Comparison of ENCODE assay signal across 11 mouse cellular contexts in the genomic region with DNA sequence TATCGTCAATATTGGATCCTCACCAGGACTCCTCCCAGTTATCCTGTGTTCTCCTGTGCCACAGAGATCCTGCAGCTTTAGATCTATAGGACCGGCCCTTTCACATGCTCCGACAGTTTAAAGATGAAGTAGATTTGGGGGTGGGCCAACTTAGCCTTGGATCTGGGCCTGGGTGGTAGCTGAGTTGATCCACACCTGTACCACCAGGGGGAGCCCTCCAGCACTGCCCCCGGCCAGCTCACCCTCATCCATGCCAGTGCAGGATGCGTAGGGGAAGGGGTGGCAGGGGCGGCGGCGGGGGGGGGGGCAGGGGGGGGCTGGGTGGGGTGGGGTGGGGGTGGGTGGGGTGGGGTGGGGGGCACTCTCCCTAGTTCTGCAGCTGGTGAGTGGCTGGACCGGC. TPM values are rescaled to one million over a fixed set of nuclear protein-coding genes. Genes with fewer than 3 reads are reported as not detected.
DNase-seq lines count a peak whose midpoint lies in the region; ATAC-seq and TF ChIP-seq lines count a peak whose summit lies in the region.
"Had no signal": no experiment of that assay in that cellular context is flagged by ENCODE, and none has a peak within 500 bp of the region (broad histone marks: within the 10 kb centered on the region; RNA-seq: fewer than 3 reads in every experiment).

No protein-coding gene starts in this region.

- no peak overlapping the region for H3K4me3 ChIP-seq in heart, embryonic 11.5 days (ENCODE audit: low read depth, low read length)
- H3K4me3 ChIP-seq in C2C12 (ENCODE audit: insufficient read depth, poor library complexity, severe bottlenecking) = no peak overlapping the region
- no peak overlapping the region for H3K4me3 ChIP-seq in hindbrain, embryonic 13.5 days
- no peak overlapping the region for H3K4me3 ChIP-seq in heart, embryonic 12.5 days
- H3K4me3 ChIP-seq: forebrain, embryonic 12.5 days had no signal

- no peak for ATAC-seq in heart, embryonic 11.5 days (replicated peaks; ENCODE audit: insufficient number of reproducible peaks, low FRiP score, low TSS enrichment)
- ATAC-seq in hindbrain, embryonic 13.5 days (ENCODE audit: low FRiP score) = no peak
- no peak for ATAC-seq in monocyte, adult 5-6 weeks (replicated peaks; ENCODE audit: insufficient number of reproducible peaks, low FRiP score, low TSS enrichment, poor library complexity, severe bottlenecking)
- no peak for ATAC-seq in heart, embryonic 12.5 days (ENCODE audit: insufficient number of reproducible peaks, low FRiP score)

- H3ac ChIP-seq in C2C12 (ENCODE audit: control insufficient read depth, insufficient read length, low read depth) = no peak overlapping the region

- H3K79me3 ChIP-seq in C2C12 (ENCODE audit: low read depth) = no peaks in the 10 kb centered on the region

- H3K9me3 ChIP-seq in heart, embryonic 11.5 days (replicated peaks; ENCODE audit: control insufficient read depth, low read length) = no peaks in the 10 kb centered on the region
- H3K9me3 ChIP-seq in hindbrain, embryonic 13.5 days = no peaks in the 10 kb centered on the region
- no peaks in the 10 kb centered on the region for H3K9me3 ChIP-seq in heart, embryonic 12.5 days (replicated peaks)
- H3K9me3 ChIP-seq: forebrain, embryonic 12.5 days had no signal

- peak; percentile 41 for DNase-seq in heart, postnatal 4 days
- DNase-seq in ZHBTc4 (ENCODE audit: low read depth, low spot score) = peak; percentile 55
- peak; percentile 52 for DNase-seq in naive thymus-derived CD4-positive, alpha-beta T cell, adult 2 months (ENCODE audit: low read depth)
- DNase-seq: cerebellum, adult 9-11 months had no signal

- no peaks in the 10 kb centered on the region for H3K79me2 ChIP-seq in C2C12 (ENCODE audit: control insufficient read depth, insufficient read depth)

- WGBS in heart, embryonic 11.5 days (ENCODE audit: insufficient replicate concordance) = 68% methylated on average over 9 of the region's 9 CpGs
- WGBS in hindbrain, embryonic 13.5 days = 81% methylated on average over 6 of the region's 9 CpGs
- 74% methylated on average over 6 of the region's 9 CpGs for WGBS in heart, embryonic 12.5 days

- peak; percentile 31 for TF ChIP-seq CTCF in C2C12 (IDR thresholded peaks at IDR 0.05; ENCODE audit: control insufficient read depth, insufficient read depth, insufficient read length)

- peaks cover 13% of the 10 kb centered on the region for H3K4me1 ChIP-seq in heart, embryonic 11.5 days (ENCODE audit: control insufficient read depth, insufficient read depth, low read length)
- H3K4me1 ChIP-seq in hindbrain, embryonic 13.5 days (replicated peaks) = no peaks in the 10 kb centered on the region
- H3K4me1 ChIP-seq in heart, embryonic 12.5 days (replicated peaks) = peaks cover 25% of the 10 kb centered on the region
- H3K4me1 ChIP-seq: forebrain, embryonic 12.5 days had no signal

- no peaks in the 10 kb centered on the region for H3K36me3 ChIP-seq in heart, embryonic 11.5 days (ENCODE audit: control insufficient read depth, insufficient read depth, low read length)
- no peaks in the 10 kb centered on the region for H3K36me3 ChIP-seq in C2C12 (ENCODE audit: control insufficient read depth, insufficient read depth)
- no peaks in the 10 kb centered on the region for H3K36me3 ChIP-seq in hindbrain, embryonic 13.5 days
- no peaks in the 10 kb centered on the region for H3K36me3 ChIP-seq in heart, embryonic 12.5 days
- H3K36me3 ChIP-seq: forebrain, embryonic 12.5 days had no signal

- H3K4me2 ChIP-seq in heart, embryonic 11.5 days = no peak overlapping the region
- no peak overlapping the region for H3K4me2 ChIP-seq in hindbrain, embryonic 13.5 days
- H3K4me2 ChIP-seq in heart, embryonic 12.5 days = no peak overlapping the region
- H3K4me2 ChIP-seq: forebrain, embryonic 12.5 days; hindbrain, embryonic 14.5 days had no signal

- no peak overlapping the region for H3K27ac ChIP-seq in heart, embryonic 11.5 days (ENCODE audit: low read depth, low read length)
- no peak overlapping the region for H3K27ac ChIP-seq in hindbrain, embryonic 13.5 days
- H3K27ac ChIP-seq in heart, embryonic 12.5 days (ENCODE audit: poor library complexity, severe bottlenecking) = no peak overlapping the region
- H3K27ac ChIP-seq: forebrain, embryonic 12.5 days; hindbrain, embryonic 14.5 days had no signal

- H3K9ac ChIP-seq in heart, embryonic 11.5 days (ENCODE audit: low read depth, low read length) = no peak overlapping the region
- H3K9ac ChIP-seq in hindbrain, embryonic 13.5 days = no peak overlapping the region
- no peak overlapping the region for H3K9ac ChIP-seq in heart, embryonic 12.5 days
- H3K9ac ChIP-seq: forebrain, embryonic 12.5 days; hindbrain, embryonic 14.5 days had no signal

- no peaks in the 10 kb centered on the region for H3K27me3 ChIP-seq in heart, embryonic 11.5 days (ENCODE audit: control insufficient read depth, insufficient read depth, low read length)
- no peaks in the 10 kb centered on the region for H3K27me3 ChIP-seq in C2C12 (ENCODE audit: control insufficient read depth, insufficient read depth, insufficient read length)
- H3K27me3 ChIP-seq in hindbrain, embryonic 13.5 days = no peaks in the 10 kb centered on the region
- H3K27me3 ChIP-seq in heart, embryonic 12.5 days (replicated peaks) = no peaks in the 10 kb centered on the region
- H3K27me3 ChIP-seq: forebrain, embryonic 12.5 days had no signal

TF ChIP-seq in C2C12, 6 proteins besides CTCF, POLR2A, EP300 and RAD21:
- TF ChIP-seq MAX (IDR thresholded peaks at IDR 0.05) = no peak
- no peak for TF ChIP-seq FOSL1 (IDR thresholded peaks at IDR 0.05; ENCODE audit: insufficient read depth, low read length, poor library complexity, severe bottlenecking)
- TF ChIP-seq CEBPB (IDR thresholded peaks at IDR 0.05; ENCODE audit: low read depth) = no peak
- no peak for TF ChIP-seq MYOD1 (IDR thresholded peaks at IDR 0.05; ENCODE audit: control insufficient read depth, insufficient read length, low read depth)
- no peak for TF ChIP-seq USF1 (IDR thresholded peaks at IDR 0.05; ENCODE audit: low read depth)
- TF ChIP-seq MYOG (IDR thresholded peaks at IDR 0.05; ENCODE audit: control insufficient read depth, extremely low read depth, insufficient read length) = no peak

RNA-seq across cellular contexts. Expression of gene Nfil3, which starts 38.7 kb away (rescaled TPM):
- 10 to 100 TPM; 24.6 to 27.7 TPM for total RNA-seq in heart, postnatal 4 days (2021)
- 35.3 and 42.3 TPM in 2 replicates for polyA plus RNA-seq in heart, embryonic 11.5 days (2014; fragmentation: Nextera tagmentation; extraction: Ambion mirVana)
- polyA plus RNA-seq in C2C12 (2012; fragmentation: generic; extraction: Trizol) = 18.8 TPM
- polyA plus RNA-seq in hindbrain, embryonic 13.5 days (2015; fragmentation: Nextera tagmentation; extraction: Ambion mirVana) = 52.9 and 55.6 TPM in 2 replicates
- 97.8 to 144 TPM (median 137 TPM) in 3 replicates for total RNA-seq in monocyte, adult 5-6 weeks (2017)
- 46.3 and 50.2 TPM in 2 replicates for polyA plus RNA-seq in heart, embryonic 12.5 days (2016; fragmentation: Nextera tagmentation; extraction: Ambion mirVana)
